Mouse (Mus musculus) adrenal gland, adult 8-10 months (tissue): ENCODE measurements at regions not wholly inside any gene's neighbourhood (a gene's known extent, or its start where the extent isn't known, plus 50 kb on each side); places are given as distances from the start of the nearest gene placed in this dataset.

Experiments used
- DNase-seq: peaks from one replicate; pipeline ENCODE4 v3.0.0; 2022

- DNase-seq = no peak
Measured at GRCm38 (mm10) chr2:138640654-138641053, 384.3 kb downstream of the Btbd3 start.

GRCm38 (mm10) chr2:138641335-138641734 lies 385.0 kb downstream of the Btbd3 start:
- DNase-seq = no peak

- DNase-seq = no peak
Measured at GRCm38 (mm10) chr2:138648616-138649015, 392.3 kb downstream of the Btbd3 start.

- DNase-seq = no peak
Measured at GRCm38 (mm10) chr2:138659376-138659775, 403.0 kb downstream of the Btbd3 start.

GRCm38 (mm10) chr2:138670307-138670706 lies 413.9 kb downstream of the Btbd3 start:
- no peak for DNase-seq

GRCm38 (mm10) chr2:138674801-138675200 lies 418.4 kb downstream of the Btbd3 start:
- no peak for DNase-seq

GRCm38 (mm10) chr2:138675229-138676065 lies 419.1 kb downstream of the Btbd3 start:
- DNase-seq = no peak

- DNase-seq = no peak
Measured at GRCm38 (mm10) chr2:138688140-138688871, 431.9 kb downstream of the Btbd3 start.

- no peak for DNase-seq
Measured at GRCm38 (mm10) chr2:138689497-138689896, 433.1 kb downstream of the Btbd3 start.

- DNase-seq = no peak
Measured at GRCm38 (mm10) chr2:138702783-138703182, 446.4 kb downstream of the Btbd3 start.

- DNase-seq = no peak
Measured at GRCm38 (mm10) chr2:138703943-138704541, 447.7 kb downstream of the Btbd3 start.

GRCm38 (mm10) chr2:138708763-138709162 lies 452.4 kb downstream of the Btbd3 start:
- DNase-seq = no peak

GRCm38 (mm10) chr2:138733846-138734245 lies 477.5 kb downstream of the Btbd3 start:
- DNase-seq = no peak

- DNase-seq = no peak
Measured at GRCm38 (mm10) chr2:138744806-138745205, 488.4 kb downstream of the Btbd3 start.

GRCm38 (mm10) chr2:138760439-138760963 lies 504.1 kb downstream of the Btbd3 start:
- DNase-seq = no peak

GRCm38 (mm10) chr2:138761400-138761799 lies 505.0 kb downstream of the Btbd3 start:
- DNase-seq = no peak

GRCm38 (mm10) chr2:138766275-138766842 lies 510.0 kb downstream of the Btbd3 start:
- DNase-seq = no peak

- no peak for DNase-seq
Measured at GRCm38 (mm10) chr2:138783781-138784180, 527.4 kb downstream of the Btbd3 start.

- no peak for DNase-seq
Measured at GRCm38 (mm10) chr2:138792711-138793450, 536.5 kb downstream of the Btbd3 start.

- DNase-seq = no peak
Measured at GRCm38 (mm10) chr2:138806196-138806595, 549.8 kb downstream of the Btbd3 start.

- DNase-seq = no peak
Measured at GRCm38 (mm10) chr2:138809767-138810166, 553.4 kb downstream of the Btbd3 start.

GRCm38 (mm10) chr2:138820489-138820888 lies 564.1 kb downstream of the Btbd3 start:
- DNase-seq = no peak
